Mouse (Mus musculus): ENCODE measurements around the gene Rita1. TPM values are rescaled to one million over a fixed set of nuclear protein-coding genes. Genes with fewer than 3 reads are reported as not detected.

The Rita1 gene
- polyA plus RNA-seq, 1 experiment from 2014 or later = 13.1 TPM

DNA sequence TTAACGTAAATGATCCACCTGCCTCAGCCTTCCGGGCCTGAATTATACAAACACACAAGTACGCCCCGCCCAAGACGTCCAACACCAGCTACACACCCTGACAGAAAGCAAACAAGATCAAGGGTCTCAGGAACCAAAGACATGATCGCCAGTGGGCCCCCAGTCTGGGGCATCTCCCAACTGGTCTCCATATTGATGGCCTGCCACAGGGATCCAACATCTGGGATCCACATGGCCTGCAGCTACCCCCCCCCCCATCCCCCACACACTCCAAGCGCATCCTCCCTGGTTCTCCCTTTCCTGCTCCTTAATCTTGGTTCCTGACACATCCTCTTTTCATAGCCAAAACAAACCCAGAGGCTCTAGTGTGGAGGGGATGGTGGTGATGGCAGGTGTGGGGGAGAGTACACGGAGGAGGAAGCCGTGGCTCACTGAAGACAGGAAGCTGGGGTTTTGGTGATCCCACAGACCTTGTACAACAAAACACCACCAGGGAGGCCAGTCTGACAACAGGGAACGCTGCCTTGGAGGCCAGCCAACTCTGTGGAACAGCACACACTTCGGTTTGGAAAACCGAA is 33.8 kb downstream of the Rita1 start:
- Histone ChIP-seq H3K4me3 (ENCODE audit: low read depth, low read length) (no peak overlapping the region), H3K9me3 (ENCODE audit: control insufficient read depth, low read length) (no peaks in the 10 kb centered on the region), H3K36me3 (ENCODE audit: control insufficient read depth, insufficient read depth, low read length) (peaks cover 13% of the 10 kb centered on the region), H3K4me2 (peak overlapping the region; percentile 45), H3K27ac (ENCODE audit: low read depth, low read length) (peak overlapping the region; percentile 90), H3K27me3 (replicated peaks; ENCODE audit: control insufficient read depth, insufficient read depth, low read length) (no peaks in the 10 kb centered on the region), H3K4me1 (replicated peaks; ENCODE audit: control insufficient read depth, insufficient read depth, low read length) (peaks cover 33% of the 10 kb centered on the region), H3K9ac (ENCODE audit: low read depth, low read length) (peak overlapping the region; percentile 44)
- 35% methylated on average over 12 of the region's 12 CpGs for WGBS
- DNase-seq (ENCODE audit: low spot score) = no peak
- no peak; the same call in 1 of the 2 replicates for ATAC-seq (replicated peaks; ENCODE audit: low FRiP score)

DNA sequence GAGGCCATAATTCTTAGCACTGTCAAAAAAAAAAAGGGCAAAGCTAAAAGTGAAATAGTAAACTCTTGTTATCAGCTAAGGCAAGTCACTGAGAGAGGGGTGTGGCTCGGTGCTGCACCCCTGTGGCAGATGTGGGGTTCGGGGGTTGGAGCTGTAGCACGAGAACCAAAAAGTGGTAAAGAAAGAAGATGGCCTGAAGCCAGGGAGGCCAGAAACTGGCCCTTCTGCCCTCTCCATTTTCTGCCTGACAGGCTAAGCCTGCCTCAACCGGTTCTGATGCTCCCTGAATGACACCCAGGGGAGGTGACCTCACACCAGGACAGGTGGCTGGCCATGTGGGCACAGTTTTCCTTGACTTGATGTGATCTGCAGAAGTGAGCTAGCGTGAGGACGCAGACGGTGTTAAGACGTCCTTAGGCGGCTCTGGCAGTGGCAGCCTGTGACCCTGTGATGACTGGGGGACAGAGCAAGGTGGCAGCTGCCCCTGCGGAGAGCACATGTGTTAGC is 34.4 kb downstream of the Rita1 start:
- Histone ChIP-seq H3K4me3 (ENCODE audit: low read depth, low read length) (no peak overlapping the region), H3K9ac (ENCODE audit: low read depth, low read length) (peak overlapping the region; percentile 28), H3K27me3 (replicated peaks; ENCODE audit: control insufficient read depth, insufficient read depth, low read length) (no peaks in the 10 kb centered on the region), H3K27ac (ENCODE audit: low read depth, low read length) (peak overlapping the region; percentile 90), H3K9me3 (ENCODE audit: control insufficient read depth, low read length) (no peaks in the 10 kb centered on the region), H3K36me3 (ENCODE audit: control insufficient read depth, insufficient read depth, low read length) (peaks cover 7% of the 10 kb centered on the region), H3K4me1 (replicated peaks; ENCODE audit: control insufficient read depth, insufficient read depth, low read length) (peaks cover 33% of the 10 kb centered on the region), H3K4me2 (peak overlapping the region; percentile 45)
- DNase-seq (ENCODE audit: low spot score) = no peak
- WGBS = 53% methylated on average over 10 of the region's 10 CpGs
- peak; percentile 74 for ATAC-seq (replicated peaks; ENCODE audit: low FRiP score)

GRCm38 (mm10) chr5:120576781-120577301 is 35.5 kb downstream of the Rita1 start:
- Histone ChIP-seq H3K36me3 (ENCODE audit: control insufficient read depth, insufficient read depth, low read length) (peaks cover 6% of the 10 kb centered on the region), H3K9ac (ENCODE audit: low read depth, low read length) (peak overlapping the region; percentile 14; the same call in 1 of the 2 replicates), H3K4me1 (replicated peaks; ENCODE audit: control insufficient read depth, insufficient read depth, low read length) (peaks cover 33% of the 10 kb centered on the region), H3K27me3 (replicated peaks; ENCODE audit: control insufficient read depth, insufficient read depth, low read length) (no peaks in the 10 kb centered on the region), H3K4me2 (peak overlapping the region; percentile 1; the same call in 1 of the 2 replicates), H3K27ac (ENCODE audit: low read depth, low read length) (peak overlapping the region; percentile 90; the same call in 1 of the 2 replicates), H3K4me3 (ENCODE audit: low read depth, low read length) (no peak overlapping the region), H3K9me3 (ENCODE audit: control insufficient read depth, low read length) (no peaks in the 10 kb centered on the region)
- ATAC-seq (replicated peaks; ENCODE audit: low FRiP score) = peak; percentile 37
- 66% methylated on average over 11 of the region's 11 CpGs for WGBS
- no peak for DNase-seq (ENCODE audit: low spot score)

DNA sequence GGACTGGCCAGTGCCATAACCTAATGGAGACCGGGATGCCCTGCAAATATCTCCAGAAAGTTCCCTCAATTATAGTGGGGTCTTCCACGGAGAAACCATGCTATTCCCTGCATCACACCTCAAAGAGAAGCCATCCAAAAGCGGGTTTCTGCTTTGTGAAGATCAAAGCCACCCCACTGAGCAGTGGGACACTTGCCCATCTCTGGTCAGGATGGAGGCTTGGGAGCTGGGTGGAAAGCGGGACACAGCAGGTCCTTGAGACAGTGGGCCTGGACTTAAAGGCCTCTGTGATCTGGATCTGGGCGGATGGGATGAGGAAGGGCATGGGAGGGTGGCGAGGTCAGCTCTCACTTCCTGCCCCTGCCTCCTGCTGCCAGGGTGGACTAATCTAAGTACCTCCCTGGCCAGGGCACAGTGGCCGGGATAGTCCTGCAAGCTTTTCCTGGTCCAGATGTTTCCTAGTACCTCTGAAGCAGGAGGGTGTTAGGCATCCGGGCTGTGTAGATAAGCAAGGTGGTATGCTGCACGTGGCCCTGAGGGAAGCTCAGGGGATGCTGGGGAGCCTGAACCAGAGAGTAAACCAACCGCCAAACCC is 37.8 kb downstream of the Rita1 start:
- 71% methylated on average over 10 of the region's 10 CpGs for WGBS
- no peaks in the 10 kb centered on the region for H3K9me3 ChIP-seq (ENCODE audit: control insufficient read depth, low read length)
- no peak overlapping the region for H3K4me3 ChIP-seq (ENCODE audit: low read depth, low read length)
- H3K9ac ChIP-seq (ENCODE audit: low read depth, low read length) = no peak overlapping the region
- H3K27me3 ChIP-seq (replicated peaks; ENCODE audit: control insufficient read depth, insufficient read depth, low read length) = no peaks in the 10 kb centered on the region
- no peak overlapping the region for H3K4me2 ChIP-seq
- H3K27ac ChIP-seq (ENCODE audit: low read depth, low read length) = no peak overlapping the region
- ATAC-seq (replicated peaks; ENCODE audit: low FRiP score) = no peak
- no peak for DNase-seq (ENCODE audit: low spot score)
- peaks cover 43% of the 10 kb centered on the region for H3K4me1 ChIP-seq (replicated peaks; ENCODE audit: control insufficient read depth, insufficient read depth, low read length)
- peaks cover 4% of the 10 kb centered on the region for H3K36me3 ChIP-seq (ENCODE audit: control insufficient read depth, insufficient read depth, low read length)

- no peak for DNase-seq (ENCODE audit: low spot score)
- 81% methylated on average over 14 of the region's 14 CpGs for WGBS
- Histone ChIP-seq H3K36me3 (ENCODE audit: control insufficient read depth, insufficient read depth, low read length) (peaks cover 4% of the 10 kb centered on the region; the same call in 1 of the 2 replicates), H3K4me1 (replicated peaks; ENCODE audit: control insufficient read depth, insufficient read depth, low read length) (peaks cover 35% of the 10 kb centered on the region), H3K27ac (ENCODE audit: low read depth, low read length) (no peak overlapping the region), H3K4me2 (no peak overlapping the region), H3K9me3 (ENCODE audit: control insufficient read depth, low read length) (no peaks in the 10 kb centered on the region), H3K27me3 (replicated peaks; ENCODE audit: control insufficient read depth, insufficient read depth, low read length) (no peaks in the 10 kb centered on the region), H3K4me3 (ENCODE audit: low read depth, low read length) (no peak overlapping the region), H3K9ac (ENCODE audit: low read depth, low read length) (no peak overlapping the region)
- no peak for ATAC-seq (replicated peaks; ENCODE audit: low FRiP score)
These were observed 41.2 kb downstream of the Rita1 start for GRCm38 (mm10) chr5:120571056-120571740.

- Histone ChIP-seq H3K27ac (ENCODE audit: low read depth, low read length) (no peak overlapping the region), H3K9me3 (ENCODE audit: control insufficient read depth, low read length) (no peaks in the 10 kb centered on the region), H3K4me1 (replicated peaks; ENCODE audit: control insufficient read depth, insufficient read depth, low read length) (peaks cover 39% of the 10 kb centered on the region), H3K36me3 (ENCODE audit: control insufficient read depth, insufficient read depth, low read length) (peaks cover 4% of the 10 kb centered on the region; the same call in 1 of the 2 replicates), H3K9ac (ENCODE audit: low read depth, low read length) (no peak overlapping the region), H3K27me3 (replicated peaks; ENCODE audit: control insufficient read depth, insufficient read depth, low read length) (no peaks in the 10 kb centered on the region), H3K4me3 (ENCODE audit: low read depth, low read length) (no peak overlapping the region), H3K4me2 (no peak overlapping the region)
- 77% methylated on average over 11 of the region's 11 CpGs for WGBS
- DNase-seq (ENCODE audit: low spot score) (no peak), ATAC-seq (replicated peaks; ENCODE audit: low FRiP score) (no peak)
These were observed 42.0 kb downstream of the Rita1 start for GRCm38 (mm10) chr5:120570289-120570897.

DNA sequence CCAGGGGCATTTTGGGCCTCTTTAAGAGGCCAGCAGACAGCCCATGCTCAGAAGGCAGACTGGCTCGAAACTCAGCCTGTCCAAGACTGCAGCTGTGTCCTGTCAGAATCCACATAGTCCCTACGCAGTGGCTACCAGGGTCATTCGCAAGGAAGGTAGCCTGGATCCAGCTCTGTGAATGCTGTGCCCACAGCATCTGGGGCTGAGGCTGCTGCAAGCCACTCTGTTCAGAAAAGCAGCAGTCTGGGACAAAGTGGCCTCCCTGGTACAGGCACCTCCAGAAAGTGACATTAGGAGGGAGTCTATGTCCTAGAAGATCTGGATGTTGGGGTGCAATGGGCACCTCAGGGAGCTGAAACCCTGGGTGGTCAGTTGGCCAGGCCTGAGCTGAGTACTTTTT is 42.6 kb downstream of the Rita1 start:
- no peak for ATAC-seq (replicated peaks; ENCODE audit: low FRiP score)
- DNase-seq (ENCODE audit: low spot score) = no peak

GRCm38 (mm10) chr5:120568964-120569363 is 43.4 kb downstream of the Rita1 start:
- Histone ChIP-seq H3K36me3 (ENCODE audit: control insufficient read depth, insufficient read depth, low read length) (no peaks in the 10 kb centered on the region), H3K4me3 (ENCODE audit: low read depth, low read length) (no peak overlapping the region), H3K4me2 (no peak overlapping the region), H3K4me1 (replicated peaks; ENCODE audit: control insufficient read depth, insufficient read depth, low read length) (peaks cover 48% of the 10 kb centered on the region), H3K27ac (ENCODE audit: low read depth, low read length) (no peak overlapping the region), H3K9me3 (ENCODE audit: control insufficient read depth, low read length) (no peaks in the 10 kb centered on the region), H3K9ac (ENCODE audit: low read depth, low read length) (no peak overlapping the region), H3K27me3 (replicated peaks; ENCODE audit: control insufficient read depth, insufficient read depth, low read length) (no peaks in the 10 kb centered on the region)
- no peak for ATAC-seq (replicated peaks; ENCODE audit: low FRiP score)
- no peak for DNase-seq (ENCODE audit: low spot score)
- 59% methylated on average over 4 of the region's 4 CpGs for WGBS

More for the DNA sequence above, 42.6 kb downstream of the Rita1 start:
- H3K27me3 ChIP-seq (replicated peaks; ENCODE audit: control insufficient read depth, insufficient read depth, low read length) = no peaks in the 10 kb centered on the region
- no peak overlapping the region for H3K27ac ChIP-seq (ENCODE audit: low read depth, low read length)
- 90% methylated on average over 3 of the region's 3 CpGs for WGBS
- no peak overlapping the region for H3K4me2 ChIP-seq
- H3K4me3 ChIP-seq (ENCODE audit: low read depth, low read length) = no peak overlapping the region
- H3K9me3 ChIP-seq (ENCODE audit: control insufficient read depth, low read length) = no peaks in the 10 kb centered on the region
- peaks cover 1% of the 10 kb centered on the region; the same call in 1 of the 2 replicates for H3K36me3 ChIP-seq (ENCODE audit: control insufficient read depth, insufficient read depth, low read length)
- H3K9ac ChIP-seq (ENCODE audit: low read depth, low read length) = no peak overlapping the region
- H3K4me1 ChIP-seq (replicated peaks; ENCODE audit: control insufficient read depth, insufficient read depth, low read length) = peaks cover 43% of the 10 kb centered on the region
